Mouse (Mus musculus) heart, embryonic 12.5 days (tissue): Measurements from ENCODE around the gene Dnaaf2. TPM values are rescaled to one million over a fixed set of nuclear protein-coding genes. Genes with fewer than 3 reads are reported as not detected.
"Not testable (repeated sequence)": the region's sequence is repeated elsewhere in the genome, so short reads cannot be mapped to it uniquely, and the experiment has no call there.

Source experiments
- ATAC-seq: fragments of 200-750 bp; cut with Nextera tagmentation; 2 replicates; pipeline ENCODE4 v1.8.0; 2017; ENCODE audit warnings: moderate TSS enrichment, moderate library complexity; ENCODE audit not compliant: insufficient number of reproducible peaks, low FRiP score
- H3K27ac ChIP-seq: fragments of 300-500 bp; sonication (generic); 2 replicates; pipeline ENCODE4 v1.5.1; 2016; ENCODE audit warnings: mild to moderate bottlenecking, moderate library complexity; ENCODE audit not compliant: poor library complexity, severe bottlenecking
- H3K27me3 ChIP-seq: fragments of 300-500 bp; sonication (generic); replicated peaks from 2 replicates; pipeline ENCODE4 v1.6.1; 2016; ENCODE audit warnings: mild to moderate bottlenecking, moderate library complexity
- H3K36me3 ChIP-seq: fragments of 300-500 bp; sonication (generic); 2 replicates; pipeline ENCODE4 v1.6.1; 2016; ENCODE audit warnings: mild to moderate bottlenecking, moderate library complexity
- H3K4me1 ChIP-seq: fragments of 300-500 bp; sonication (generic); replicated peaks from 2 replicates; pipeline ENCODE4 v1.6.1; 2016; ENCODE audit warnings: mild to moderate bottlenecking
- H3K4me2 ChIP-seq: fragments of 300-500 bp; sonication (generic); 2 replicates; pipeline ENCODE4 v1.6.1; 2016; ENCODE audit warnings: mild to moderate bottlenecking, moderate library complexity
- H3K4me3 ChIP-seq: fragments of 300-500 bp; sonication (generic); 2 replicates; pipeline ENCODE4 v1.5.1; 2016; ENCODE audit warnings: mild to moderate bottlenecking
- H3K9ac ChIP-seq: fragments of 300-500 bp; sonication (generic); 2 replicates; pipeline ENCODE4 v1.6.1; 2016; ENCODE audit warnings: mild to moderate bottlenecking, moderate library complexity
- H3K9me3 ChIP-seq: fragments of 300-500 bp; sonication (generic); replicated peaks from 2 replicates; pipeline ENCODE4 v1.6.1; 2016; ENCODE audit warnings: mild to moderate bottlenecking, moderate library complexity
- WGBS: fragments of 180-500 bp; shearing (Covaris S2); methylation state at CpG from one replicate; pipeline ENCODE4 v1.1.7; 2016; 5-methylcytosine and 5-hydroxymethylcytosine counted together
- polyA plus RNA-seq: library from polyadenylated mRNA; unstranded; fragments of >200 nt; fragmentation: Nextera tagmentation; extraction: Ambion mirVana; gene quantifications from 2 replicates; pipeline ENCODE4 v1.2.1, GENCODE M21; 2016

Gene Dnaaf2
- polyA plus RNA-seq, 1 experiment from 2014 or later: 9.1 TPM

GRCm38 (mm10) chr12:69163586-69163985 lies 34.6 kb downstream of the Dnaaf2 start:
- H3K9me3 ChIP-seq, H3K4me1 ChIP-seq, H3K27ac ChIP-seq, H3K27me3 ChIP-seq, H3K4me2 ChIP-seq, H3K36me3 ChIP-seq, H3K4me3 ChIP-seq, ATAC-seq, H3K9ac ChIP-seq: not testable (repeated sequence)
- 84% methylated on average over 4 of the region's 4 CpGs for WGBS

- H3K27me3 ChIP-seq, H3K4me2 ChIP-seq, H3K9ac ChIP-seq, H3K9me3 ChIP-seq, H3K4me3 ChIP-seq, ATAC-seq, H3K27ac ChIP-seq: not testable (repeated sequence)
- 72% methylated on average over 2 of the region's 2 CpGs for WGBS
- Histone ChIP-seq H3K36me3 (peaks cover 21% of the 10 kb centered on the region), H3K4me1 (peaks cover 10% of the 10 kb centered on the region)
These were observed 37.6 kb downstream of the Dnaaf2 start for GRCm38 (mm10) chr12:69160677-69161076.

- H3K9me3 ChIP-seq: no peaks in the 10 kb centered on the region
- peaks cover 10% of the 10 kb centered on the region for H3K4me1 ChIP-seq
- no peak overlapping the region for H3K4me2 ChIP-seq
- no peaks in the 10 kb centered on the region for H3K27me3 ChIP-seq
- H3K4me3 ChIP-seq: no peak overlapping the region
- 4% methylated on average over 9 of the region's 9 CpGs for WGBS
- H3K27ac ChIP-seq: no peak overlapping the region
- H3K36me3 ChIP-seq: peaks cover 22% of the 10 kb centered on the region
- no peak overlapping the region for H3K9ac ChIP-seq
- ATAC-seq: 0 out of 2 replicates have a peak, but pooled peaks have one; percentile 10
These were observed 38.7 kb downstream of the Dnaaf2 start for GRCm38 (mm10) chr12:69159578-69159940.

- ATAC-seq: peak; percentile 98
- Histone ChIP-seq H3K4me1 (peaks cover 10% of the 10 kb centered on the region), H3K27ac (peak within 1 kb of the TSS; percentile 98), H3K9ac (peak within 1 kb of the TSS; percentile 99), H3K36me3 (peaks cover 22% of the 10 kb centered on the region), H3K4me3 (peak within 1 kb of the TSS; percentile 96), H3K4me2 (peak within 1 kb of the TSS; percentile 70)
- not testable (repeated sequence) for H3K27me3 ChIP-seq, H3K9me3 ChIP-seq
- WGBS: 0% methylated on average over 57 of the region's 68 CpGs
These were observed 39.3 kb downstream of the Dnaaf2 start, which contains the start of gene Rps29 for GRCm38 (mm10) chr12:69158765-69159577. Rps29 (minus strand) TSS chr12:69159186.

- Histone ChIP-seq H3K4me3 (peak overlapping the region; percentile 96), H3K27me3 (no peaks in the 10 kb centered on the region), H3K9ac (peak overlapping the region; percentile 99), H3K4me2 (peak overlapping the region; percentile 70), H3K9me3 (no peaks in the 10 kb centered on the region), H3K36me3 (peaks cover 22% of the 10 kb centered on the region), H3K27ac (peak overlapping the region; percentile 98), H3K4me1 (peaks cover 10% of the 10 kb centered on the region)
- ATAC-seq: no peak
- whole genome bisulfite sequencing: under 1% methylated on average over 19 of the region's 19 CpGs
These were observed 39.9 kb downstream of the Dnaaf2 start for GRCm38 (mm10) chr12:69158366-69158764.

- WGBS: 84% methylated on average over 2 of the region's 2 CpGs
- ATAC-seq: no peak
- H3K9me3 ChIP-seq: no peaks in the 10 kb centered on the region
- no peak overlapping the region for H3K4me3 ChIP-seq
- H3K27ac ChIP-seq: no peak overlapping the region
- H3K36me3 ChIP-seq: peaks cover 22% of the 10 kb centered on the region
- peaks cover 10% of the 10 kb centered on the region for H3K4me1 ChIP-seq
- no peak overlapping the region for H3K9ac ChIP-seq
- no peaks in the 10 kb centered on the region for H3K27me3 ChIP-seq
- peak overlapping the region; percentile 70; the same call in 1 of the 2 replicates for H3K4me2 ChIP-seq
These were observed 41.1 kb downstream of the Dnaaf2 start for GRCm38 (mm10) chr12:69157107-69157506.

GRCm38 (mm10) chr12:69156436-69156835 lies 41.8 kb downstream of the Dnaaf2 start:
- H3K9ac ChIP-seq: no peak overlapping the region
- no peak overlapping the region for H3K4me2 ChIP-seq
- no peak overlapping the region for H3K4me3 ChIP-seq
- 80% methylated on average over 4 of the region's 4 CpGs for WGBS
- H3K27ac ChIP-seq: no peak overlapping the region
- peaks cover 22% of the 10 kb centered on the region for H3K36me3 ChIP-seq
- peaks cover 10% of the 10 kb centered on the region for H3K4me1 ChIP-seq
- no peaks in the 10 kb centered on the region for H3K27me3 ChIP-seq
- H3K9me3 ChIP-seq: no peaks in the 10 kb centered on the region
- no peak for ATAC-seq

- Histone ChIP-seq H3K4me1 (peaks cover 10% of the 10 kb centered on the region), H3K27me3 (no peaks in the 10 kb centered on the region), H3K27ac (no peak overlapping the region), H3K4me3 (no peak overlapping the region), H3K36me3 (peaks cover 22% of the 10 kb centered on the region), H3K9me3 (no peaks in the 10 kb centered on the region), H3K4me2 (no peak overlapping the region), H3K9ac (no peak overlapping the region)
- WGBS: 81% methylated on average over 2 of the region's 2 CpGs
- no peak for ATAC-seq
These were observed 42.3 kb downstream of the Dnaaf2 start for GRCm38 (mm10) chr12:69155923-69156322.

- Histone ChIP-seq H3K27me3 (no peaks in the 10 kb centered on the region), H3K36me3 (no peaks in the 10 kb centered on the region; the same call in 1 of the 2 replicates), H3K4me3 (no peak overlapping the region), H3K27ac (no peak overlapping the region), H3K4me1 (no peaks in the 10 kb centered on the region), H3K4me2 (no peak overlapping the region), H3K9ac (no peak overlapping the region), H3K9me3 (no peaks in the 10 kb centered on the region)
- 87% methylated on average over 13 of the region's 13 CpGs for WGBS
- ATAC-seq: no peak
These were observed 48.2 kb downstream of the Dnaaf2 start for GRCm38 (mm10) chr12:69150049-69150448.

GRCm38 (mm10) chr12:69147166-69147735 lies 51.0 kb downstream of the Dnaaf2 start:
- H3K9me3 ChIP-seq: no peaks in the 10 kb centered on the region

GRCm38 (mm10) chr12:69143460-69143859 lies 54.8 kb downstream of the Dnaaf2 start:
- Histone ChIP-seq H3K27ac (no peak overlapping the region), H3K4me3 (no peak overlapping the region), H3K4me1 (no peaks in the 10 kb centered on the region), H3K4me2 (no peak overlapping the region), H3K27me3 (no peaks in the 10 kb centered on the region), H3K36me3 (no peaks in the 10 kb centered on the region), H3K9ac (no peak overlapping the region), H3K9me3 (no peaks in the 10 kb centered on the region)
- ATAC-seq: no peak
- 71% methylated on average over 6 of the region's 6 CpGs for WGBS

More at GRCm38 (mm10) chr12:69147166-69147735, 51.0 kb downstream of the Dnaaf2 start:
- ATAC-seq: no peak
- H3K4me1 ChIP-seq: no peaks in the 10 kb centered on the region
- no peak overlapping the region for H3K4me3 ChIP-seq
- WGBS: 85% methylated on average over 5 of the region's 5 CpGs
- no peak overlapping the region for H3K27ac ChIP-seq
- no peaks in the 10 kb centered on the region for H3K36me3 ChIP-seq
- no peak overlapping the region for H3K9ac ChIP-seq
- H3K4me2 ChIP-seq: no peak overlapping the region
- no peaks in the 10 kb centered on the region for H3K27me3 ChIP-seq
